Mouse (Mus musculus) CD4-positive helper T cell, adult 2 months (primary cell): ENCODE measurements around the gene Slamf8.

Experiments used
- DNase-seq: peaks from one replicate; pipeline ENCODE4 v3.0.0-alpha.2; 2012; ENCODE audit warnings: low read depth, missing footprints, low spot score

Slamf8 gene

GRCm38 (mm10) chr1:172532551-172532950 is 57.8 kb downstream of the Slamf8 start:
- DNase-seq, result no peak
